Mouse (Mus musculus) heart, embryonic 14.5 days (tissue): ENCODE measurements at regions not wholly inside any gene's neighbourhood (a gene's known extent, or its start where the extent isn't known, plus 50 kb on each side); places are given as distances from the start of the nearest gene placed in this dataset.

Experiments
- ATAC-seq: fragments of 200-750 bp; cut with Nextera tagmentation; 2 replicates; pipeline ENCODE4 v1.8.0; 2017; ENCODE audit warnings: low read depth, moderate TSS enrichment; ENCODE audit not compliant: insufficient number of reproducible peaks, insufficient read depth, low FRiP score
- H3K27ac ChIP-seq, 2 experiments: fragments of 200-500 bp in 1 of 2; fragments of 300-500 bp in 1 of 2; sonication (generic) in 1 of 2; replicated peaks in 1 of 2; 2 replicates each; pipeline ENCODE4 v1.5.1; 2012 to 2014; ENCODE audit warnings: low read depth in 2 of 2, low read length in 2 of 2, control low read depth in 1 of 2, mild to moderate bottlenecking in 1 of 2, mixed read lengths in 1 of 2; ENCODE audit not compliant: control insufficient read depth in 1 of 2, insufficient read depth in 1 of 2
- H3K27me3 ChIP-seq: fragments of 300-500 bp; sonication (generic); 2 replicates; pipeline ENCODE4 v1.6.1; 2014; ENCODE audit warnings: mild to moderate bottlenecking, low read length, control low read depth; ENCODE audit not compliant: control insufficient read depth, insufficient read depth
- H3K36me3 ChIP-seq: fragments of 300-500 bp; sonication (generic); 2 replicates; pipeline ENCODE4 v1.6.1; 2014; ENCODE audit warnings: mild to moderate bottlenecking, control low read depth, low read length, mixed read lengths; ENCODE audit not compliant: control insufficient read depth, insufficient read depth
- H3K4me1 ChIP-seq, 2 experiments: fragments of 200-500 bp in 1 of 2; fragments of 300-500 bp in 1 of 2; sonication (generic) in 1 of 2; 2 replicates each; pipeline ENCODE4 v1.6.1; 2012 to 2014; ENCODE audit warnings: low read length in 2 of 2, control low read depth in 1 of 2, mixed read lengths in 1 of 2; ENCODE audit not compliant: control insufficient read depth in 2 of 2, insufficient read depth in 2 of 2
- H3K4me2 ChIP-seq: fragments of 300-500 bp; sonication (generic); 2 replicates; pipeline ENCODE4 v1.6.1; 2014; ENCODE audit warnings: mild to moderate bottlenecking, low read length
- H3K4me3 ChIP-seq, 2 experiments: fragments of 200-500 bp in 1 of 2; fragments of 300-500 bp in 1 of 2; sonication (generic) in 1 of 2; 2 replicates each; pipeline ENCODE4 v1.5.1; 2012 to 2014; ENCODE audit warnings: low read length in 2 of 2, mild to moderate bottlenecking in 2 of 2, control low read depth in 1 of 2, low read depth in 1 of 2, moderate library complexity in 1 of 2; ENCODE audit not compliant: control insufficient read depth in 1 of 2, insufficient read depth in 1 of 2
- H3K9ac ChIP-seq: fragments of 300-500 bp; sonication (generic); 2 replicates; pipeline ENCODE4 v1.6.1; 2014; ENCODE audit warnings: mild to moderate bottlenecking, low read length
- H3K9me3 ChIP-seq: fragments of 300-500 bp; sonication (generic); 2 replicates; pipeline ENCODE4 v1.6.1; 2016; ENCODE audit warnings: low read length, control low read depth; ENCODE audit not compliant: control insufficient read depth
- WGBS: fragments of 180-500 bp; shearing (Covaris S2); extraction: QIAGEN DNeasy Blood & Tissue Kit; methylation state at CpG from one replicate; pipeline ENCODE4 v1.1.7; 2014; 5-methylcytosine and 5-hydroxymethylcytosine counted together

- H3K4me3 ChIP-seq = no peak overlapping the region
- no peak overlapping the region for H3K9ac ChIP-seq
- peaks cover 2 to 6% of the 10 kb centered on the region in 2 experiments; a peak in 2 of 4 replicates for H3K4me1 ChIP-seq
- no peaks in the 10 kb centered on the region for H3K9me3 ChIP-seq
- 32% methylated on average over 7 of the region's 7 CpGs for WGBS
- no peak overlapping the region for H3K4me2 ChIP-seq
- ATAC-seq = no peak
- no peak overlapping the region for H3K27ac ChIP-seq
- H3K27me3 ChIP-seq = peaks cover 89% of the 10 kb centered on the region
- no peaks in the 10 kb centered on the region for H3K36me3 ChIP-seq
These were observed 69.8 kb upstream of the Pax2 start for GRCm38 (mm10) chr19:44686061-44686460.

DNA sequence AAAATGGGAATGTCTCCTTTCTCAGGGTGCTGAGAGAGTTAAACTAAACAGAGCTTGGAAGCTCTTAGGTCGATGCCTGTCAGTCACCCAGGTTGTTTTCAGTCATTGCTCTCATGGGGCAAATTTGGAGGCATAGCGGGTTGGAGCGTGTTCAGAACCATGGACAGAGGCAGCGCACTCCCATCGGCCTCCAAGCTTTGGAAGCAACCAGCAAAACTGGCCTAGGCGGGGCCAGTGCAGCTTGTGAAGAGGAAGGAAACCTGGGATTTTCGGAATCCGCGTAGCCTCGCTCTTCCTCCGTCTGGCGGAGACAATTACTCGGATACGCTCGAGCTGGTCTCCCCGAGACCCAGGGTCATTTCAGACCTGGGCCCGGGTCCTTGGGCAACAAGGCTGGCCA lies 63.4 kb upstream of the Pax2 start:
- Histone ChIP-seq H3K27ac (no peak overlapping the region), H3K9ac (no peak overlapping the region), H3K4me1 (peaks cover 0 to 3% of the 10 kb centered on the region in 2 experiments; a peak in 1 of 4 replicates), H3K4me2 (no peak overlapping the region), H3K27me3 (peaks cover 82% of the 10 kb centered on the region), H3K9me3 (no peaks in the 10 kb centered on the region), H3K36me3 (no peaks in the 10 kb centered on the region), H3K4me3 (no peak overlapping the region)
- no peak for ATAC-seq
- WGBS = under 1% methylated on average over 17 of the region's 17 CpGs

DNA sequence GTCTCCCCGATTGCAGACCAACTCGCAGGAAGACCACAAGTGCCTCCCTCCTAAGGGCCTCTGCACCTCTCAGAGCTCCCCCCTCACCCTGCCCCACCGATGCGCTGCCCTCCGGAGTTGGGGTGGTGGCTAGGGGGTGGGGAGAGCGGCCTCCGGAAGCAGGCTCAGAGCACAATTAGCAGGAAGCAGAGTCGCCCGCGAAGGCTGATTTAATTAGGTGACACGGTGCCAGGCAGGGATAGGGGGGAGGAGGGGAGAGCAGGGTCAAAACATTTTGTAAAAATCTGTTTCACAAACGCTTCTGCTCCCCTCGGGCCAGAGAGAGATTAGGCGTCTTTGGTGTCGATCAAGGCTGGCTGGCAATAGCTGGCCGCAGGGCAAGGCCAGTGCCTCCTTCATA lies 63.0 kb upstream of the Pax2 start:
- H3K4me1 ChIP-seq = peaks cover 0 to 3% of the 10 kb centered on the region in 2 experiments; a peak in 1 of 4 replicates
- H3K27me3 ChIP-seq = peaks cover 82% of the 10 kb centered on the region
- H3K27ac ChIP-seq = no peak overlapping the region
- H3K9ac ChIP-seq = no peak overlapping the region
- H3K4me3 ChIP-seq = no peak overlapping the region
- WGBS = 1% methylated on average over 16 of the region's 16 CpGs
- H3K36me3 ChIP-seq = no peaks in the 10 kb centered on the region
- ATAC-seq = no peak
- no peaks in the 10 kb centered on the region for H3K9me3 ChIP-seq
- no peak overlapping the region; the same call in 1 of the 2 replicates for H3K4me2 ChIP-seq

- Histone ChIP-seq H3K9me3 (no peaks in the 10 kb centered on the region), H3K4me1 (peaks cover 0 to 3% of the 10 kb centered on the region in 2 experiments; a peak in 1 of 4 replicates), H3K27me3 (peaks cover 86% of the 10 kb centered on the region), H3K27ac (no peak overlapping the region), H3K4me3 (no peak overlapping the region), H3K9ac (no peak overlapping the region), H3K36me3 (no peaks in the 10 kb centered on the region), H3K4me2 (no peak overlapping the region)
- ATAC-seq = no peak
- WGBS = 5% methylated on average over 3 of the region's 3 CpGs
These were observed 60.5 kb upstream of the Pax2 start for GRCm38 (mm10) chr19:44695331-44695730.

DNA sequence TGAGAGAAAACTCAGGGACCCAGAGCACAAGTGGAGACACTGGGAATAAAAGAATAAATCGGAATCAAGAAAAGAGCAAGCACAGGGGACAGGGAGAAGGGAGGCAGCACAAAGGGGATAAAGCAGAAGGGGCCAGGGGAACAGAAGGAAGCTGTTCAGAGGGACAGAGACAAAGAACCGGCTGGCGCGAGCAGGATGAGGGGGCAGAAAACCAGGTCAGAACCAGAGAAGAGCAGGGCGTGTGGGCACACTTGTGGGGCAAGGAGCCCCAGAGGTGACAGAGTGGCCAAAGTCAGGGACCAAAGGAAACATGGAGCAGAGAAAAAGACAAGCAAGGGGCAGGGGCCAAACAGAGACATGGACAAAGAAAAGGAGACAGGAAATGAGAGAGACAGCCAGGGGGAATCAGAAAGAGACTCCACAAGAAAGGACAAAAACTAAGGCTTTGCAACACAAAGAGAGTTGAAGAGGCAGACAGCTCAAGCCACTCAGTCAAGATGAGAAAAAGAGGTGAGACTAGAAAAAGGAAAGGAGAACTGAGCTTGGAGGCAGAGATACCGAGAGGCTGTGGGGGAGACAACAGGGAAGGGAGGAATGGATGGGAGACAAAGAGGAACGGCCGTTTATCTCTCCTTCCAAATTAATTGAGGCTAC lies 59.7 kb upstream of the Pax2 start:
- H3K4me1 ChIP-seq = peaks cover 0 to 3% of the 10 kb centered on the region in 2 experiments; a peak in 1 of 4 replicates
- H3K4me3 ChIP-seq = no peak overlapping the region
- 9% methylated on average over 8 of the region's 8 CpGs for WGBS
- H3K9me3 ChIP-seq = no peaks in the 10 kb centered on the region
- H3K27me3 ChIP-seq = peaks cover 83% of the 10 kb centered on the region
- no peak overlapping the region for H3K9ac ChIP-seq
- ATAC-seq = no peak
- H3K4me2 ChIP-seq = no peak overlapping the region
- H3K27ac ChIP-seq = no peak overlapping the region
- no peaks in the 10 kb centered on the region for H3K36me3 ChIP-seq

DNA sequence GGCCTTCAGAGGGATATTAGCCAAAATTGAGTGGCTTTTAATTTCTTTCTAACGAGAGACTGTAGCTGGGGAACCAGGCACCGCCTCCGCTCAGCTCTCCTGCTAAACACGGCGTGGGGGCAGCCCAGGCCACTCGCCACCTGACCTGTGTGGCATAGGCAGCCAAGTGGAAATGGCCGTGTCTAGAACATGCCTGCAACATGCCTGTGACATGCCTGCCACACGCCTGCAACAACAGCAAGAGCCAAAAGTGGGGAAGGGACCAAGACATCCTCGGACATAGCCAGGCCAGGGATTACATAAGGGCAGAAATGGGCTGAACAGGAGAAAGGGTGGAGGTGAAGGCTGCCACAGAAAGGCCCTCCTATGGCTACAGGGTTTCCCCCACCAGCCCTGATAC lies 59.1 kb upstream of the Pax2 start:
- no peaks in the 10 kb centered on the region for H3K36me3 ChIP-seq
- H3K4me2 ChIP-seq = no peak overlapping the region
- 45% methylated on average over 9 of the region's 9 CpGs for WGBS
- no peak overlapping the region for H3K9ac ChIP-seq
- no peaks in the 10 kb centered on the region for H3K9me3 ChIP-seq
- H3K27me3 ChIP-seq = peaks cover 85% of the 10 kb centered on the region
- H3K4me3 ChIP-seq = no peak overlapping the region
- no peak overlapping the region for H3K27ac ChIP-seq
- no peak for ATAC-seq
- H3K4me1 ChIP-seq = peaks cover 0 to 3% of the 10 kb centered on the region in 2 experiments; a peak in 1 of 4 replicates

DNA sequence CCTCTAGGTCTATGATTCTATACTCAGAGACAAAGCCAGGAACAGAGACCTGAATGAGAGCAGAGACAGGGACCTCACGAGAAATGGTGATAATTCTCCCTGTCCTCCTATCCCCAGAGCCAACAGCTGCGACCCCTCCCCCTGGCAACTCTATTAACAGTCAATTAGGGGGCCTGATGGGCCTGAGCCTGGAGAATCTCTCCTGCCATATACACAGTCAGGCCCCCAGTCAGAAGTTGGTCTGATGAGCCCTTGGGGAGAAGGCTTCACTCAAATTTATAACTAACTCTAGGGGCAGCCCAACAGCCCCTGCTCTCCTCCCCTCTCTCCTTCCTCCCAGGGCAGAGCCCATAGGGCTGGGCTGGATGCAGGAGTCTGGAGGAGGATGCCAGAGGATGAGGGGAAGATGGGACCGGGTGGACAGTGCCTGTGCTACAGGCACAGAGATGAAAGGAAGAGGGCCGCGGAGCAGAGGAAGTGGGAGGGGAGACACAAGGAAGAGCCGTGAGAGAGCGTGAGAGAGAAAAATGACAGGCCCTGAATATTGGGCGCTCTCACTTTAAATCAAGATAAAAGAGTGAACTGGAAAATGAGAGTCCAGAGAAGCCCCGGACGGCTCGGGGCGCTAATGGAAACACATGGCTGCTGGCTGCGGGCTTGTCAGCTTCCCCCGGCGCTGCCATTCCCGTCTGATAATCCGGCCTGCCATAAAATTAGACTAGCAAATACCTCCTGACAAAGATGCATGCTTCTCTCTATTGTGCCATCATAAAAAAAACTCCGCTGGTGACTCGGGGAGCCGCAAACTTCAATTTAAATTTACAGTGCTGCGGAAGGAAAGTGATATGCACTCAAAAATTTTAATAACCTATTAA lies 57.2 kb upstream of the Pax2 start:
- H3K27me3 ChIP-seq = peaks cover 81% of the 10 kb centered on the region
- no peak overlapping the region for H3K27ac ChIP-seq
- WGBS = 16% methylated on average over 21 of the region's 21 CpGs
- no peaks in the 10 kb centered on the region; a peak in 1 of 4 replicates for H3K4me1 ChIP-seq
- no peaks in the 10 kb centered on the region for H3K36me3 ChIP-seq
- H3K9ac ChIP-seq = no peak overlapping the region
- H3K4me2 ChIP-seq = no peak overlapping the region
- ATAC-seq = no peak
- no peak overlapping the region for H3K4me3 ChIP-seq
- H3K9me3 ChIP-seq = no peaks in the 10 kb centered on the region
